Mouse (Mus musculus): Measurements from ENCODE around the gene Galntl6. TPM values are rescaled to one million over a fixed set of nuclear protein-coding genes. Genes with fewer than 3 reads are reported as not detected.

The Galntl6 gene
- polyA plus RNA-seq, 1 experiment from 2014 or later, result 0.12 TPM

DNA sequence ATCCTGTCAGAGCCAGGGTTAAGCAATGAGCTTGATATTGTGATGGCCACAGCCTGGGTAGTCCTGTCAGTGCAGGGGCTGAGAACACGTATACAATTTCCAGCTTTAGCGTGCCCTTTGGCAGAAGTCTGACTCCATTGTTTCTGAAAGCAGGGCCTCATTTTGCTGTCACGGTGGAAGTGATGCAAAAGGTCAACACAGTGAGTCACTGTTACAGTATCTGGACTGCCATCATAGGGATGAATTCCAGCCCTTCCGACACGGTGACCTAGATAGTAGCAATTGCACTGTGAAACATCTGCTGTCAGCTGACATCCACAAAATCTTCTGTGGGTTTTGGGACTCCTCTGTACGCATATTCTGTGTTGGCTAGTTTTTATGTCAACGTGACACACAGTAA lies 956.9 kb downstream of the Galntl6 start:
- 64% methylated on average over 7 of the region's 7 CpGs for WGBS
- no peak overlapping the region for H3K9ac ChIP-seq
- DNase-seq (no peak), ATAC-seq (ENCODE audit: insufficient read depth) (no peak)
- TF ChIP-seq CTCF (IDR thresholded peaks at IDR 0.05; ENCODE audit: low read depth), result no peak
- peaks cover 7% of the 10 kb centered on the region; the same call in 1 of the 2 replicates for H3K4me1 ChIP-seq (ENCODE audit: insufficient read depth)
- H3K27me3 ChIP-seq (ENCODE audit: insufficient read depth, low read length), result no peaks in the 10 kb centered on the region
- no peaks in the 10 kb centered on the region for H3K9me3 ChIP-seq (ENCODE audit: low read depth, low read length)
- H3K4me2 ChIP-seq, result no peak overlapping the region
- H3K27ac ChIP-seq (ENCODE audit: low read depth), result no peak overlapping the region
- no peaks in the 10 kb centered on the region for H3K36me3 ChIP-seq (ENCODE audit: insufficient read depth)
- no peak overlapping the region for H3K4me3 ChIP-seq (ENCODE audit: low read depth, low read length)

DNA sequence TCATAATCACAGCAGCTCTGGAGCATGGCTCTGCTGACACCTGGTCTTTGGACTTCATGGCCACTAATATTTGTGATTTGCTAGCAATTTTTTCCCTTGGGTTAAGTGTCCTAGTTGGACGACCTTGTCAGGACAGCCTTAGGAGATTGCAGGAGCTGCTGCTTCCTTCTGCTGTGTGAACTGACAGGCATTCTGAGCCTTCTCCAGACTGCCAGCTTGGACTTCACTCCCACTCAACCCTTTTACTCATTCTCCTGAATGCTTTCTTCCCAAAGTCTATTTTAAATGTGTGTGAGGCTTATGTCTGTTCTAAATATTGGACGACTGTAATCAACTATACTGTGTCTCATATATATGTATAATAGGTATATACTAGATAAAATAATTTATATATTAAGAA lies 971.3 kb downstream of the Galntl6 start:
- DNase-seq, result no peak
- no peak overlapping the region for H3K4me2 ChIP-seq
- no peaks in the 10 kb centered on the region for H3K27me3 ChIP-seq (ENCODE audit: insufficient read depth, low read length)
- 59% methylated on average over 2 of the region's 2 CpGs for WGBS
- H3K4me1 ChIP-seq (ENCODE audit: insufficient read depth), result no peaks in the 10 kb centered on the region
- no peak overlapping the region for H3K27ac ChIP-seq (ENCODE audit: low read depth)
- no peaks in the 10 kb centered on the region for H3K9me3 ChIP-seq (ENCODE audit: low read depth, low read length)
- ATAC-seq (ENCODE audit: insufficient read depth), result no peak
- no peak overlapping the region for H3K4me3 ChIP-seq (ENCODE audit: low read depth, low read length)
- no peak for TF ChIP-seq CTCF (IDR thresholded peaks at IDR 0.05; ENCODE audit: low read depth)
- H3K9ac ChIP-seq, result no peak overlapping the region
- H3K36me3 ChIP-seq (ENCODE audit: insufficient read depth), result no peaks in the 10 kb centered on the region

DNA sequence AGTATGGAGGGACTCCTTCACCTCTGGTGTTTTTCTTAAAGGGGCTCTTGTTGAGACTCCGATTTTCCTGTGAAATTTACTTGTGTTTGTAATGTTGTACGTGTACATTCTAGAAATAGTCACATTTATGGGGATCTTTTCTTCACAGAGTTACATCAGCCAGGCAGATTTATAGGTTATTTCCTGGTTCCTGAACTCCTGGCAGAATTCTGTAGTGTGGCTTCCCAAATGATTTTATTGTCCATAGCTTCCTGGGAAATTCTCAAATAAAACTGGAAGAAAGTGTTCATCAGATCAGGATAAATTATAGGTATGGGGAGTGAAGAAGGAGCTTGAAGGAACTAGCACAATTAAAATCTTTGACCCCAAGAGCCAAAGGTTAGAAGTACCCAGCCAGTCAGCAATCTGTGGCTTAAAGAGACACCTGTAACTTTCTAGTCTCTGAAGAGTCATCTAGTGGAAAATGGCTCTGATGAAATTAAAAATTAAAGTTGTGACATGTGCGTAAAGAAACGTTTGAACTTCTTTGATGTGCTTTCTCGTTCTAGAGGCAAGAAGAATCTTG lies 972.5 kb downstream of the Galntl6 start:
- WGBS, result 58% methylated on average over 5 of the region's 5 CpGs
- peak overlapping the region; percentile 41 for H3K4me2 ChIP-seq
- no peaks in the 10 kb centered on the region for H3K4me1 ChIP-seq (ENCODE audit: insufficient read depth)
- no peak for ATAC-seq (ENCODE audit: insufficient read depth)
- TF ChIP-seq CTCF (IDR thresholded peaks at IDR 0.05; ENCODE audit: low read depth), result no peak
- no peak for DNase-seq
- H3K4me3 ChIP-seq (ENCODE audit: low read depth, low read length), result no peak overlapping the region
- no peaks in the 10 kb centered on the region for H3K36me3 ChIP-seq (ENCODE audit: insufficient read depth)
- H3K27ac ChIP-seq (ENCODE audit: low read depth), result no peak overlapping the region
- no peaks in the 10 kb centered on the region for H3K27me3 ChIP-seq (ENCODE audit: insufficient read depth, low read length)
- H3K9ac ChIP-seq, result no peak overlapping the region
- no peaks in the 10 kb centered on the region for H3K9me3 ChIP-seq (ENCODE audit: low read depth, low read length)

DNA sequence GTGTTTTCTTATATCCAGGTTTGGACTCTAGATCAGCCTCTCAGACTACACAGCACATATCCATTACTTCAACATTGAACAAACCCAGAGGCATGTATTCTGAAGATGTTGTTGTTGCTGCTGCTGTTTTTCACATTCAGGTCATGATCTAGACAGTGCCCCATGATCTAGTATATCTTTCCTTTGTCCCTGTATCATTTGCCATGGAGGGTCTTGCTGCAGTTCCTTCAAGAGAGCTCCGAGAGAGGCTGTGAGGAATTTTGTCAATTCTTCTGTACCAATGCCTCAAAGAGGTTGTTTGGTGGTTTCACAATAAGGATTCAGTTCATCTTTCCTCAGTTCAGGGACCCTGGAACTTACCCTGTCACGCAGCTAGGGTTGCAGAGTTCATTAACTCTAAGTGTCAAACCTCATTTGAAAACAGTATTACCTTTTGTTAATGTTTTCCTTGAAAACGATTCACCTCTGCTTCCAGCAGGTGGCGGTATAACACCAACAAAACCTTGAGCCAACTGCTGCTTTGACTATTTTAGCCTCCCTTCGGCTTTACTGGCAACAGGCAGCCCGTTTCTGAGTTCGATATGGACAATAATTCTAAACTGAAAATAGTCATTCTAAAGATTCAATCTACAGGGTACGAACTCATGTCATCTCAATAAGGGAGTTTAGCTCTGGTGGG lies 973.1 kb downstream of the Galntl6 start:
- DNase-seq, result peak; percentile 84
- TF ChIP-seq CTCF (IDR thresholded peaks at IDR 0.05; ENCODE audit: low read depth), result peak; percentile 89
- 18% methylated on average over 8 of the region's 8 CpGs for WGBS
- H3K4me1 ChIP-seq (ENCODE audit: insufficient read depth), result no peaks in the 10 kb centered on the region
- H3K27ac ChIP-seq (ENCODE audit: low read depth), result no peak overlapping the region
- no peak overlapping the region for H3K4me3 ChIP-seq (ENCODE audit: low read depth, low read length)
- peak overlapping the region; percentile 41 for H3K4me2 ChIP-seq
- no peaks in the 10 kb centered on the region for H3K36me3 ChIP-seq (ENCODE audit: insufficient read depth)
- H3K9me3 ChIP-seq (ENCODE audit: low read depth, low read length), result no peaks in the 10 kb centered on the region
- ATAC-seq (ENCODE audit: insufficient read depth), result peak; percentile 41; the same call in 1 of the 2 replicates
- H3K9ac ChIP-seq, result no peak overlapping the region
- H3K27me3 ChIP-seq (ENCODE audit: insufficient read depth, low read length), result no peaks in the 10 kb centered on the region

DNA sequence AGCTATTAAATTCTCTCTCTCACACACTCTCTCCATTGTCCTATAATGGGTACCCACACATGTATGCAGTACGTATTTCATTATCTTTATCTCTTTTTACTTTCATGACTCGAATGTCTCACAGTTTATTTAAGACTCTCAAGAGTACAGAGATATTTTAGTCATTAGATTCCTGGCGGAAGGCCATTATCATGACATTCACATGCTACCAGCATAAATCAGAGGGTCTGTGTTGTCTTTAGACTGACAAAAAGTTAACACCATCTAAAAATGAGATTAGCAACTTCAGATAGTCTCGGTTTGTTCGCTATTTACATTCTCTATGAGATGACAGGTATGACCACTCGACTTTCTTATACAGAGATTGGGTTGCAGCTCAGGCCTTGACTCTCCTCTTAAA lies 985.4 kb downstream of the Galntl6 start:
- no peak overlapping the region for H3K4me2 ChIP-seq
- H3K36me3 ChIP-seq (ENCODE audit: insufficient read depth), result no peaks in the 10 kb centered on the region
- H3K4me3 ChIP-seq (ENCODE audit: low read depth, low read length), result no peak overlapping the region
- ATAC-seq (ENCODE audit: insufficient read depth), result no peak; the same call in 1 of the 2 replicates
- H3K4me1 ChIP-seq (ENCODE audit: insufficient read depth), result no peaks in the 10 kb centered on the region
- no peaks in the 10 kb centered on the region for H3K27me3 ChIP-seq (ENCODE audit: insufficient read depth, low read length)
- 19% methylated on average over 6 of the region's 6 CpGs for WGBS
- H3K9me3 ChIP-seq (ENCODE audit: low read depth, low read length), result no peaks in the 10 kb centered on the region
- DNase-seq, result peak; percentile 60
- no peak for TF ChIP-seq CTCF (IDR thresholded peaks at IDR 0.05; ENCODE audit: low read depth)
- H3K9ac ChIP-seq, result no peak overlapping the region
- no peak overlapping the region for H3K27ac ChIP-seq (ENCODE audit: low read depth)

DNA sequence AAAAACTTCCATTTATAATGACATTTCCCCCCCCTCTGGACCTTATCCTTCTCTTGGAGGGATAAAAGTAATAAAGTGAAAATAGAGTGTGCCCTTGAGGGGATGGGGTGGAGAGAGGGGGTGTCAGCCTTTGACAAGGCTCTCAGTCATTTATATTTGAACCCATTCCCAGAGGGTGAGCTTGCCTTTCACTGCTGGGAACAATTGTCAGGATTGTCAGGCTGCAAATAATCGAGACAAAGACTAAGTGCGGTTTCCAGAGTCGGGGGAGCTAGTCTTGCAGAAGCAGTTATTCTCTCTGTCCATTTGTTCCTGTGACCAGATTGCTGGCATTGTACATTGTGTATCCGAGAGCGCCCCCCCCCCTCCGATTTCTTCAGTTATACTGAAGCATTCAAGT lies 988.9 kb downstream of the Galntl6 start:
- no peak overlapping the region for H3K27ac ChIP-seq (ENCODE audit: low read depth)
- ATAC-seq (ENCODE audit: insufficient read depth), result no peak
- WGBS, result 75% methylated on average over 6 of the region's 6 CpGs
- H3K9ac ChIP-seq, result no peak overlapping the region
- no peaks in the 10 kb centered on the region for H3K4me1 ChIP-seq (ENCODE audit: insufficient read depth)
- TF ChIP-seq CTCF (IDR thresholded peaks at IDR 0.05; ENCODE audit: low read depth), result no peak
- no peaks in the 10 kb centered on the region for H3K27me3 ChIP-seq (ENCODE audit: insufficient read depth, low read length)
- H3K9me3 ChIP-seq (ENCODE audit: low read depth, low read length), result no peaks in the 10 kb centered on the region
- no peak overlapping the region for H3K4me3 ChIP-seq (ENCODE audit: low read depth, low read length)
- H3K4me2 ChIP-seq, result no peak overlapping the region
- DNase-seq, result no peak
- no peaks in the 10 kb centered on the region for H3K36me3 ChIP-seq (ENCODE audit: insufficient read depth)

DNA sequence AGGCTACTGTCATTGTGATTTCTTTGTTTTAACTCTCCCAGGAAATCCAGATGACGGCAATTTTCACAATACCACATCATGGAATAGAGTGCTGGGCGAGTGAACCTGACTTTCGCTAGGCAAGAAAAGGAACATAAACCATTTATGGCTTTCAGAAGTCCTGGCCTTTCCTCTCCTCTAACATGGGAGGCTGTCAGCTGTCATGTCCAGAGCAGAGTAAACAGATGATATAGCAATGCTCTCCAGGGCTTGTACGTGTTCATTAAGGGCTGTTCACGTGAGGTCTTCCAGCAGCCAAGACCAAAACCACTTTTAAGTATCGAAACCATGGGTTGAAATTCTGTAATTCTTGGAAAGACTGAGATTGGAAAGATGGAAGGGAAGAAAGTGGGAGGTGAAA lies 989.3 kb downstream of the Galntl6 start:
- no peak for TF ChIP-seq CTCF (IDR thresholded peaks at IDR 0.05; ENCODE audit: low read depth)
- no peak for ATAC-seq (ENCODE audit: insufficient read depth)
- WGBS, result 60% methylated on average over 6 of the region's 6 CpGs
- no peak overlapping the region for H3K4me2 ChIP-seq
- no peaks in the 10 kb centered on the region for H3K9me3 ChIP-seq (ENCODE audit: low read depth, low read length)
- H3K4me1 ChIP-seq (ENCODE audit: insufficient read depth), result no peaks in the 10 kb centered on the region
- no peaks in the 10 kb centered on the region for H3K36me3 ChIP-seq (ENCODE audit: insufficient read depth)
- H3K27ac ChIP-seq (ENCODE audit: low read depth), result no peak overlapping the region
- no peak overlapping the region for H3K9ac ChIP-seq
- no peak overlapping the region for H3K4me3 ChIP-seq (ENCODE audit: low read depth, low read length)
- DNase-seq, result no peak
- no peaks in the 10 kb centered on the region for H3K27me3 ChIP-seq (ENCODE audit: insufficient read depth, low read length)
